ENCODE assay signal across 25 mouse cellular contexts in the genomic region with DNA sequence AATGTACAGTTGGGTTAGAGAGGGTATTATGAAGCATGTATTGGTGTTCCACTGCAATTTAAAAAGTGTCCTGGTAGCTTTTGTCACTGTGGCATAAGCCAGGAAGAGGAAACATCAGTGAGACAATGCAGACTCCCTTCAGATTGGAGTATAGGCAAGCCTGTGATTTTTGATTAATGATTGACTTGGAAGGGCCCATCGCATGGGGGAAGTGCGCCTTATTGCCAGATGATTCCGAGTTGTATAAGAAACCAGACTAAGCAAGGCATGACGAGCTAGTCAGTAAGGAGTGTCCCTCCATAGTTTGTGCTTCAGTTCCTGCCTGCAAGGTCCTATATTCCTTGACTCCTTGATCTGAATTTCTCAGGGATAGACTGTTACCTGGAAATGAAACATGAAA.
"Had no signal": no experiment of that assay in that cellular context is flagged by ENCODE, and none has a peak within 500 bp of the region (broad histone marks: within the 10 kb centered on the region; RNA-seq: fewer than 3 reads in every experiment).

No protein-coding gene starts in this region.

- H3K27ac ChIP-seq: gastrocnemius, adult 2 months; heart, embryonic 10.5 days; hindbrain, embryonic 10.5 days; hindbrain, embryonic 12.5 days; hindbrain, embryonic 14.5 days; kidney, postnatal 0 days; limb, embryonic 10.5 days; limb, embryonic 12.5 days; liver, embryonic 13.5 days; liver, embryonic 15.5 days had no signal

- DNase-seq: gastrocnemius, adult 2 months; gastrocnemius, postnatal 10 days; gastrocnemius, postnatal 25 days; heart, adult 18-20 months; heart, postnatal 10 days; heart, postnatal 4 days; kidney, adult 2 months; kidney, postnatal 14 days; kidney, postnatal 4 days; layer of hippocampus, adult 9-11 months; liver; liver, embryonic 13.5 days; liver, postnatal 0 days had no signal

- H3K9me3 ChIP-seq: heart, embryonic 10.5 days; heart, embryonic 12.5 days; hindbrain, embryonic 10.5 days; hindbrain, embryonic 12.5 days; limb, embryonic 10.5 days; limb, embryonic 12.5 days; liver, embryonic 13.5 days; liver, embryonic 15.5 days had no signal

- H3K27me3 ChIP-seq: heart, embryonic 12.5 days; hindbrain, embryonic 12.5 days; limb, embryonic 12.5 days; liver, embryonic 13.5 days; liver, embryonic 15.5 days had no signal

- ATAC-seq: forebrain, embryonic 16.5 days; hindbrain, embryonic 16.5 days; liver, postnatal 0 days had no signal

- H3K4me2 ChIP-seq: heart, embryonic 12.5 days; hindbrain, embryonic 12.5 days; hindbrain, embryonic 14.5 days; limb, embryonic 12.5 days; liver, embryonic 11.5 days; liver, embryonic 13.5 days; liver, embryonic 15.5 days had no signal

- H3K4me3 ChIP-seq: gastrocnemius, adult 2 months; heart, embryonic 10.5 days; heart, embryonic 12.5 days; hindbrain, embryonic 10.5 days; hindbrain, embryonic 12.5 days; limb, embryonic 10.5 days; limb, embryonic 12.5 days; liver, embryonic 13.5 days; liver, embryonic 15.5 days had no signal

- H3K4me1 ChIP-seq: heart, embryonic 10.5 days; heart, embryonic 12.5 days; hindbrain, embryonic 10.5 days; hindbrain, embryonic 12.5 days; limb, embryonic 10.5 days; limb, embryonic 12.5 days; liver, embryonic 13.5 days; liver, embryonic 15.5 days had no signal

- H3K9ac ChIP-seq: heart, embryonic 12.5 days; hindbrain, embryonic 12.5 days; hindbrain, embryonic 14.5 days; limb, embryonic 12.5 days; liver, embryonic 13.5 days; liver, embryonic 15.5 days; liver, postnatal 0 days had no signal

- H3K36me3 ChIP-seq: heart, embryonic 10.5 days; heart, embryonic 12.5 days; hindbrain, embryonic 10.5 days; hindbrain, embryonic 12.5 days; limb, embryonic 10.5 days; limb, embryonic 12.5 days; liver, embryonic 13.5 days; liver, embryonic 15.5 days had no signal
